Mouse (Mus musculus): Measurements from ENCODE around the gene Zmat5. TPM values are rescaled to one million over a fixed set of nuclear protein-coding genes. Genes with fewer than 3 reads are reported as not detected.

Gene Zmat5
- total RNA-seq, 2 experiments from 2014 or later, result 8.1 to 24.5 TPM

- no peak for ATAC-seq (replicated peaks; ENCODE audit: low FRiP score, low TSS enrichment, poor library complexity, severe bottlenecking)
These were observed 58.0 kb downstream of the Zmat5 start for GRCm38 (mm10) chr11:4762511-4762910.

DNA sequence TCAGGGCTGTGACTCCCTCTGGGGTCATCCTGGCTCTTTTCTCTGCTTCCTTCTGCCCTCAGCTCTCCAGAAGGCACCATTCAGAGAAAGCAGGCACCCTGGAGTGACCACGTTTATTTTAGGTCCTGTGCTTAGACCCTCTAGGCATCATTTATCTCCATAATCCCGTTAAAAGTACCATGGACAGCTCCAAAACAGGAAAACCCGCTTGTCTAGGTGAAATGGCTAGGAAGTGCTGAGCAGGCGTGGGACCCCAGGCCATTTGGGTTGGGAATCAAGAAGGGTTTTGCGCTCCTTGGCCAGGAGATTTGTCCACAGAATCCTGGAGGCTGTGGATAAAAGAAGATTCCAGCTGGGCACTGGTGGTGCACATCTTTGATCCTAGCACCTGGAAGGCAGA lies 59.2 kb downstream of the Zmat5 start:
- ATAC-seq (replicated peaks; ENCODE audit: low FRiP score, low TSS enrichment, poor library complexity, severe bottlenecking), result no peak

DNA sequence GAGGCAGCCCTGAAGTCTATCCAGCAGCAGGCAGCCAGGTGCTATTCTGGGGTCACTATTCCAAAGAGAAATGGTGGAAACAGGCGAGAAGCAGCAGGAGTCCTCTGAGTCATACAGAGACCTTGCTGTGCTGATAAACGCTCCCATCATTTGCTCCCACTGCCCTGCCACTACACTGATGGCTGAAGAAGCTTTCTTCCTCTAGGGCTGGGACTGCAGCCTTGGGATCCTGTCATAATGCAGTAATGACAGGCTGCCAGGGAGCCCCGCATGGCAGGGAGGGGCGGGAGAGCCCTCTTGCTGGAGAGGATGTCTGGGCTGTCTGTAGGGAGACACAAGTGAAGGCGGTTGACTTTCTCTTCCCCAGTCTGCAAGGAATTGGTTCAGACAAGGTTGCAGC lies 60.0 kb downstream of the Zmat5 start:
- ATAC-seq (replicated peaks; ENCODE audit: low FRiP score, low TSS enrichment, poor library complexity, severe bottlenecking), result no peak

GRCm38 (mm10) chr11:4768399-4768798 lies 63.9 kb downstream of the Zmat5 start:
- no peak for ATAC-seq (replicated peaks; ENCODE audit: low FRiP score, low TSS enrichment, poor library complexity, severe bottlenecking)

GRCm38 (mm10) chr11:4769293-4769692 lies 64.8 kb downstream of the Zmat5 start:
- no peak for ATAC-seq (replicated peaks; ENCODE audit: low FRiP score, low TSS enrichment, poor library complexity, severe bottlenecking)

DNA sequence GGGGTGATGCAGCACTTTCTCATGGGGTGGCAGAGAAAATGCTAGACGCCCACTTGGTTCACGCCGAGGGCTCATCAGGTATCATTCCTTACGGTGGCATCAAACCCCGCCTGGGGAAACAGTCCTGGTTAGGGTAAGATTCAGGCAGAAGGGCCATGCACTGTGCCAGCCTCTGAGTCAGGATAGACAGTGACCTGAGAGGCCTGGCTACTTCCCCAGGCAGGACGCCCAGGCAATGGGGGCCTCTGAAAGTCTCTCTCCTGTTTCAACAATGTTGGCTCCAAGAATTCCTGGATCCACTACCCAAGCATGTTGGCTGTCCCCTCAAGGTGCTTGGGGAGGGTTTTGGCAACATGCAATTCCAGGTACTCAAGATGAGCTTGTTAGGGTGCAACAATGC lies 65.4 kb downstream of the Zmat5 start:
- ATAC-seq (replicated peaks; ENCODE audit: low FRiP score, low TSS enrichment, poor library complexity, severe bottlenecking), result no peak

GRCm38 (mm10) chr11:4771756-4772155 lies 67.3 kb downstream of the Zmat5 start:
- no peak for ATAC-seq (replicated peaks; ENCODE audit: low FRiP score, low TSS enrichment, poor library complexity, severe bottlenecking)

- 0 out of 2 replicates have a peak, but pooled peaks have one; percentile 45 for ATAC-seq (replicated peaks; ENCODE audit: low FRiP score, low TSS enrichment, poor library complexity, severe bottlenecking)
These were observed 68.4 kb downstream of the Zmat5 start for GRCm38 (mm10) chr11:4772925-4773324.

- no peak for ATAC-seq (replicated peaks; ENCODE audit: low FRiP score, low TSS enrichment, poor library complexity, severe bottlenecking)
These were observed 76.4 kb downstream of the Zmat5 start for GRCm38 (mm10) chr11:4780927-4781326.

DNA sequence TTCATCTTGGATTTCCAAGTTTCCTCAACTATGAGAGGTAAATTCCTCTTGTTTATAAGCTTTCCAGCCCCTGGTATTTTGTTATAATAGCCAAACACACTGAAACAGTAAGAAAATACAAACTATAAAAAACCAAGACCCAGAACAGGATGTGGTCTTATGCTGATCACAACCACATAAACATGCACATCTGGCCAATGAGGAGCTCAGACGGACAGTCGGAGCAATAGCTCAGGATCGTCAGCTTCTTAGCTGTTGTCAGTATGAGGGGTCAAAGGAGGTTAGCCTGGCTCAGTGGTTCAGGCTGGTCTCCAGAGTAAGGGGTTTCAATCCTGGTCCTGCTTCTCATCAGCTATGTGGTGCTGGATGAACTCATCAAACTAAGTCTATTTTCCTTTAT lies 78.6 kb downstream of the Zmat5 start:
- ATAC-seq (replicated peaks; ENCODE audit: low FRiP score, low TSS enrichment, poor library complexity, severe bottlenecking), result no peak

DNA sequence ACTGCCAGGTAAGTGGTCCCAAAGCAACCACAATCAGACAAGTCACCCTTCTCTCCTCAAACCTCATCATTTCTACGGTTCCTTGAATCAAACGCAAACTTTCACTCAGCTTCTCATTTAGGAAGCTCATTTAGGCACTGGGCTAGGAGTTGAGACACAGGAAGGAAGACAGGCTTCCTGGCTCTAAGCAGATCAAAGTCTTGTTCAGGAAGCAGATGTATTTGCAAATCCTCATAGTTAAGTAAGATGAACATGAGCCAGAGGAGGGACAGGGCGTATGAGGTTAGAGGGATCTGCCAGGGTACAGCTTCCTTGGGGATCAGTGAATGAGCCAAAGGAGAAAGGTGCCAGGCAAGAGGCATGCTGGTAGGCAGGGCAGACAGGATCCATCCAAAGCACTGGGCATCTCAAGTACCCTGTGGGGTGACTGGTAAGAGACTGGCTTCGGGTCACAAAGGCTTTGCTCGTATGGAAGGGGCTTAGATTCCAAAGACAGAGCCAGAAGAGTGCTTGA lies 80.2 kb downstream of the Zmat5 start:
- no peak for ATAC-seq (replicated peaks; ENCODE audit: low FRiP score, low TSS enrichment, poor library complexity, severe bottlenecking)

Other genes with a start within 250 kb of the Zmat5 start
- 34.7 and 43.1 TPM in 2 replicates for gene Mtmr3, start 109.8 kb upstream of the Zmat5 start, total RNA-seq (2014; fragmentation: Nextera tagmentation)
- 29.1 and 41.1 TPM in 2 replicates for gene Mtmr3, start 109.8 kb upstream of the Zmat5 start, total RNA-seq (2017)
- not detected in 2 replicates for gene Gm11032, start 84.6 kb upstream of the Zmat5 start, total RNA-seq (2014; fragmentation: Nextera tagmentation)
- not detected in 2 replicates for gene Gm11032, start 84.6 kb upstream of the Zmat5 start, total RNA-seq (2017)
- gene Ascc2, start 66.9 kb upstream of the Zmat5 start, total RNA-seq (2014; fragmentation: Nextera tagmentation), result 29.8 and 44.7 TPM in 2 replicates
- 20.7 and 22.6 TPM in 2 replicates for gene Ascc2, start 66.9 kb upstream of the Zmat5 start, total RNA-seq (2017)
- 465 and 535 TPM in 2 replicates for gene Uqcr10, start 336 bp upstream of the Zmat5 start, total RNA-seq (2014; fragmentation: Nextera tagmentation)
- gene Uqcr10, start 336 bp upstream of the Zmat5 start, total RNA-seq (2017), result 83.7 and 121 TPM in 2 replicates
- gene Cabp7, start 42.1 kb downstream of the Zmat5 start, total RNA-seq (2014; fragmentation: Nextera tagmentation), result not detected in 2 replicates
- gene Cabp7, start 42.1 kb downstream of the Zmat5 start, total RNA-seq (2017), result 0.27 TPM in 1 of 2 replicates, not detected in the other
- gene Nf2, start 144.9 kb downstream of the Zmat5 start, total RNA-seq (2014; fragmentation: Nextera tagmentation), result 39.0 and 45.3 TPM in 2 replicates
- gene Nf2, start 144.9 kb downstream of the Zmat5 start, total RNA-seq (2017), result 68.1 and 86.7 TPM in 2 replicates
- gene Nipsnap1, start 169.3 kb downstream of the Zmat5 start, total RNA-seq (2014; fragmentation: Nextera tagmentation), result 12.1 and 17.8 TPM in 2 replicates
- gene Nipsnap1, start 169.3 kb downstream of the Zmat5 start, total RNA-seq (2017), result 11.6 and 13.7 TPM in 2 replicates
- gene Thoc5, start 190.6 kb downstream of the Zmat5 start, total RNA-seq (2014; fragmentation: Nextera tagmentation), result 38.3 and 51.3 TPM in 2 replicates
- gene Thoc5, start 190.6 kb downstream of the Zmat5 start, total RNA-seq (2017), result 66.9 and 68.5 TPM in 2 replicates
- 21.1 and 23.4 TPM in 2 replicates for gene Nefh, start 243.4 kb downstream of the Zmat5 start, total RNA-seq (2014; fragmentation: Nextera tagmentation)
- 30.0 and 43.5 TPM in 2 replicates for gene Nefh, start 243.4 kb downstream of the Zmat5 start, total RNA-seq (2017)

All from megakaryocyte-erythroid progenitor cell, adult 5-6 weeks (primary cell).